Mouse (Mus musculus): ENCODE data around the gene Osbpl8.

Osbpl8 gene

DNA sequence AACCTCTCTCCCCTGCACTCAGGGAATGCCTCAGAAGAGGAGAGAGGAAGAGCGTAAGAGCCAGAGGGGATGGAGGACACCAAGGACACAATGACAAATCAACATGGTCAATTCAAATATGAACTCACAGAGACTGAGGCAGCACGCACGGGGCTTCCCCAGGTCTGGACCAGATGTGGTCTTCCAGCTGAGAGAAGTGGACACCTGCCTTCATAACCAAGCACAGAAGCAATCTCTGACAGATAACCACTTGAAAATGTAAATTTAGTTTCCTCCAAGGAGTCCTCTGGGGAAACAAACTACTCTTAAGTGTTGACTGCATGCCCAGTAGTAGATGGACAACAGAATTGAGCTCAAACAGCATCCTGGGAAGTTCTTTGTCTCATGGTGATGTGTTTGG, 9.5 kb upstream of the Osbpl8 start:
- no peak for DNase-seq (ENCODE audit: low spot score in 2 of 2)

- no peak for DNase-seq (ENCODE audit: low spot score in 2 of 2)
Observed at GRCm38 (mm10) chr10:111155571-111155970, 9.0 kb upstream of the Osbpl8 start.

DNA sequence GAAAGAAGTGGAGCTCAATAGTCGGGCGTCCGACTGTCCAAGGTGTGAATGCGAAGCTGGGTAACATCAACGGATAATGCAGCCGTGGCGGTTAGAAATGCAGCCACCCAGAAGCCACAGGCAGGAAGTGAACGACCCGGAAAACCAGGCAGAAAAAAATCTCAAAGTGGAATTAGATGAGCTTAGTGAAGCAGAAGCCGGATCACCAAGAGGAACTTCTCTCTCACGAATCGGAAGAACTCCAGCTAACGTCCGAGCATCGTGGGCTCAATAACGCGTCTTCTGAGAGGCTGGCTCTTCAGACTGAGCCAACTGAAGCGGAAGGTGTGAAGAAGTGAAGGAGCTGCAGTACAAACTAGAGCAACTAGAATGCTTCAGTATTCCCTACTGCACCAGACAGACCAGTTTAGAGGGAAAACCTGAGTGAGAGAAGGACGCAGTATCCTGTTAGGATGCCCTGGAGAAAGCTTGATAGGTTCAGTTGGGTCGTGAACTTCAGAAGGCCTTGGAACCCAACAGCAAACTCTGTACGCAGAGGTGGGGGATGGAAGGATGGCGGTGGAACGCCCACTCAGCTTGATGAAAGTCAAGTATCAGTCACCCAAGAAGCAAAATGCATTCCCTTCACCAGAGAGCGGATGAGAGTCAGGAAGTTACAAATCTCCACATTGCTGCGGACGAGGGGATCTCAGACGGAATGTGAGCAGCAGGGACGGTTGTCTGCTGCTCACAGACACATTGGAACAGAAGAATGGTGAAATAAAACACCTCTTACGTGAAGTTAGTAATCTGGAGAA, 8.0 kb upstream of the Osbpl8 start:
- no peak for DNase-seq (ENCODE audit: low spot score in 2 of 2)

DNA sequence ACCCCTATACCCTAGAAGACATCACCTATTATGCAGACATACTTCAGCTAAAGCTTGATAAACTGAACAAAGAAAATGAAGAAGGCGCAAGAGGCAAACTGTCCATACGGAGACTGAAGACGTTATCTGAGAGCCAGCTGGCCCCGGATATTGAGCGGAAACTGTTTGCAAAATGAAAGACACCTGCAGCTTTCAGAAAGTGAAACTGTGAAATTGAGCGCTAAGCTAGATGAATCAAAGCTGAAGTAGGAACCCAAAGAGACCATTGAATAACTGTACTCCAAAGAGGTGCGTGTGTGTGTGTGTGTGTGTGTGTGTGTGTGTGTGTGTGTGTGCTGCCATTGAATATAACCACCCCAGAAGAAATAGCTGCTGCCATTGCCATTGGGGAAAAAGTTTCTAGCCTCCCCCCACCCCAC, 7.3 kb upstream of the Osbpl8 start:
- no peak for DNase-seq (ENCODE audit: low spot score in 2 of 2)

- no peak for DNase-seq (ENCODE audit: low spot score in 2 of 2)
Observed at GRCm38 (mm10) chr10:111159789-111160522, 4.6 kb upstream of the Osbpl8 start.

DNA sequence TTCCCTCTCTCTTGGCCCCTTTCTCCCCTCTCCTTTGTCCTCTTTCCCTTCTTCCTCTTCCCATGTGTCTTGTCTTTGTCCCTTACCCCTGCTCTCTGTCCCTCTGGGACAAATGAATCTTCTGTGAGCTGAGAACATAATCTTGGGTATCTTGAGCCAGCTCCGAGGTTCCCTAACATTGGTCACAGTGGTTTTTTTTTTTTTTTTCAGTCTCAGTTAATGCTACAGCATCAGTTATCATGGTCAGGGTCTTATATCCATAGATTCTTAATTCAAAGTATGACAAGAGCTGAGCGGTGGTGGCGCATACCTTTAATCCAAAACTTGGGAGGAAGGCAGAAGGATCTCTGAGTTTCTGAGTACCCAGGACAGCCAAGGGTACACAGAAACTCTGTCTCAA, 4.0 kb upstream of the Osbpl8 start:
- no peak for DNase-seq (ENCODE audit: low spot score in 2 of 2)

- DNase-seq (ENCODE audit: low spot score in 2 of 2) = no peak
Observed at GRCm38 (mm10) chr10:111161373-111161772, 3.2 kb upstream of the Osbpl8 start.

- no peak for DNase-seq (ENCODE audit: low spot score in 2 of 2)
Observed at GRCm38 (mm10) chr10:111163025-111163424, 1.5 kb upstream of the Osbpl8 start.

GRCm38 (mm10) chr10:111163601-111164240, 831 bp upstream of the Osbpl8 start:
- DNase-seq (ENCODE audit: low spot score in 2 of 2) = no peak

GRCm38 (mm10) chr10:111165219-111165981, 848 bp downstream of the Osbpl8 start:
- no peak for DNase-seq (ENCODE audit: low spot score in 2 of 2)

- DNase-seq (ENCODE audit: low spot score in 2 of 2) = no peak
Observed at GRCm38 (mm10) chr10:111166057-111166841, 1.7 kb downstream of the Osbpl8 start.

- no peak for DNase-seq (ENCODE audit: low spot score in 2 of 2)
Observed at GRCm38 (mm10) chr10:111167444-111167843, 2.9 kb downstream of the Osbpl8 start.

DNA sequence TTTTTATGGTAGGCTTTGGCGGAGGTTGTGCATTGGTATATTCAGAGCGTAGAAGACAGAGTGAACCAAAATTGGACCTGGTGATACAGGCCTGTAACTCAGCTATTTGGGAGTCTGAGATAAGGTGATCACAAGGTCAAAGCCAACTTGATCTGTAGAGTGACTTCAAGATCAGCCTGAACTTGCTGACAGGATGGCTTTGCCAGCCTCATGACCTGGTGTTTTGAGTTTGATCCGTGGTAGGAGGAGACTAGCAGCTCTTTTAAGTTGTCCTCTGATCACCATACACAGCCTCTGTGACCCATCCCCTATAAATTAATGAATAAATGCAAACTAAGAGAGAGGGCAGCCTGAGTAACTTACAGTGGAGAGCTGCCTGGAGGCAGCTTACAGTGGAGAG, 3.8 kb downstream of the Osbpl8 start:
- no peak for DNase-seq (ENCODE audit: low spot score in 2 of 2)

GRCm38 (mm10) chr10:111171246-111171934, 6.8 kb downstream of the Osbpl8 start:
- DNase-seq (ENCODE audit: low spot score in 2 of 2) = no peak

DNA sequence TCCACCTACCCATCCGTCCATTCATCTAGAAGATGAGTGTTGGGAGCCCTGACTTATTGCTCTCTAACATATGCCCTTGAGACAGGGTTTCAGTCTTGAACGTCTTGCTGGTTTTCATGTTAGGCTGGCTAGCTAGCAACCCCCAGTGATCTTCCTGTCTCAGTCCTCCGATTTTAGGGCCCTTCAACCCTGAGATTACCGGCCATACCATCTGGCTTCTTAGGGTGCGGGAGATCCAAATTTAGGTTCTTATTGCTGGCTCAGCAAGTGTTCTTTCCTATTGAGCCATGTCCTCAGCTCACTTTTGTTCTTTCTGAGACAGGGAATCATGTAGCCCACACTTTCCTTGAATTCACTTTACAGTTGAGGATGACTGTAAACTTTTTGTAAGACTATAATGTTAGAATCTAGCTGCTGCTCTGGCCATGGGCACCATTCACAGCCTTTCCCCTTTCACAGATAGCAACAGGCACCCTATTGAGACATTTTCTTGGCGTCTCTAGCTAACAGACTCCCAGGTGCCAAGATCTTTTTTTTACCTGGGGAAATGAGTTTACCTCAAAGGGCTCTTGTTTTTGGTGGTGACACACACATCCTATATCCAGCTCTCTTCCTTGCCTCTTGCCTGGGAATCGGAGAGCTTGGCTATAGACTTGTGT, 9.2 kb downstream of the Osbpl8 start:
- no peak for DNase-seq (ENCODE audit: low spot score in 2 of 2)

- no peak for DNase-seq (ENCODE audit: low spot score in 2 of 2)
Observed at GRCm38 (mm10) chr10:111177336-111177735, 12.8 kb downstream of the Osbpl8 start.

DNA sequence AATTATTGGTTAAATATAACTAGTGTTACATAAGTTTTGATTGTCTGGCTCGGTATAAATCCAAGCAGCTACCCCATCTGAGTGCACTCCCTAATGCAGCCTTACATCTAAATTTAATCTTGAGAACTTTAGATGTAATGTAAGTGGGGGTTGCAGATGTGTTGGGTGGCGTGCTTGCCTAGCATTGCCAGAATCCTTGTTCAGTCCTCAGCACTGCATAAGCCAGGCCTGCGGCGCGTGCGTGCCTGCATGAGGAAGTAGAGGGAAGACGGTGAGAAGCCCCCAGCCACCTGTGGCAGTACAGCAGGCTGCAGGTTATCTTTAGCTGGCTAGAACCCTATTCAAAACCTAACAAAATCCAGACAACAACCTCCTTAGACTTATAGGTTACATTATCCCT, 13.5 kb downstream of the Osbpl8 start:
- DNase-seq (ENCODE audit: low spot score in 2 of 2) = peak; percentile 69 to 79

DNA sequence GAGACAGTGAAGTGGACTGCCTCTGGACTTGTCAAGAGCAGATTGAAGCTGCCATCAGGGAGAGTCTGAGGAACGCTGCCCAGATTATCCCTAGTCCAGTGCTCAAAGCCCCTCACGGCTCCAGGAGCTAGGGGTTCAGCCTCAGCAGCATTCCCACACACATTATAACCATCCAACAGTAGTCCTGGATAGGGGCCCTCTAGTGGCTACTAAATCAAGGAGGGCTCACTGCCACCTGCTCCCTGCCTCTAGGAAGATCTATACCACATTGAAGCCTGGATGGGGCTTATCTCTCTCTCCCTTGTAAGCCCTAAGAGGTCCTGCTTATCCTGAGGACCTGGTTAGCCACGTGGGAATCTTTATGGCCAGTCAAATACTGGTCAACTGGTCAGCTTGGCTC, 16.1 kb downstream of the Osbpl8 start:
- DNase-seq (ENCODE audit: low spot score in 2 of 2) = no peak

- no peak for DNase-seq (ENCODE audit: low spot score in 2 of 2)
Observed at GRCm38 (mm10) chr10:111183634-111184270, 19.2 kb downstream of the Osbpl8 start.

All from frontal cortex, postnatal 36 days (tissue).